Mouse (Mus musculus) intestine, embryonic 15.5 days (tissue): ENCODE data around the gene Aco2. TPM values are rescaled to one million over a fixed set of nuclear protein-coding genes. Genes with fewer than 3 reads are reported as not detected.

ENCODE experiments used
- ATAC-seq: fragments of 200-750 bp; cut with Nextera tagmentation; 2 replicates; pipeline ENCODE4 v1.8.0; 2017; ENCODE audit warnings: moderate TSS enrichment, moderate library complexity
- H3K27ac ChIP-seq: fragments of 300-500 bp; sonication (generic); 2 replicates; pipeline ENCODE4 v1.5.1; 2015; ENCODE audit warnings: mild to moderate bottlenecking, inconsistent platforms
- H3K27me3 ChIP-seq: fragments of 300-500 bp; sonication (generic); replicated peaks from 2 replicates; pipeline ENCODE4 v1.6.1; 2015; ENCODE audit warnings: inconsistent platforms
- H3K36me3 ChIP-seq: fragments of 300-500 bp; sonication (generic); 2 replicates; pipeline ENCODE4 v1.6.1; 2015; ENCODE audit warnings: inconsistent platforms
- H3K4me1 ChIP-seq: fragments of 300-500 bp; sonication (generic); replicated peaks from 2 replicates; pipeline ENCODE4 v1.6.1; 2015; ENCODE audit warnings: inconsistent platforms
- H3K4me2 ChIP-seq: fragments of 300-500 bp; sonication (generic); replicated peaks from 2 replicates; pipeline ENCODE4 v1.6.1; 2015; ENCODE audit warnings: mild to moderate bottlenecking, inconsistent platforms
- H3K4me3 ChIP-seq: fragments of 300-500 bp; sonication (generic); replicated peaks from 2 replicates; pipeline ENCODE4 v1.5.1; 2015; ENCODE audit warnings: inconsistent platforms
- H3K9ac ChIP-seq: fragments of 300-500 bp; sonication (generic); 2 replicates; pipeline ENCODE4 v1.6.1; 2015; ENCODE audit warnings: inconsistent platforms
- H3K9me3 ChIP-seq: fragments of 300-500 bp; sonication (generic); 2 replicates; pipeline ENCODE4 v1.6.1; 2016; ENCODE audit warnings: inconsistent platforms
- WGBS: fragments of 180-500 bp; shearing (Covaris S2); methylation state at CpG from one replicate; pipeline ENCODE4 v1.1.7; 2015; 5-methylcytosine and 5-hydroxymethylcytosine counted together
- polyA plus RNA-seq: library from polyadenylated mRNA; unstranded; fragments of >200 nt; fragmentation: Nextera tagmentation; extraction: Ambion mirVana; gene quantifications from 2 replicates; pipeline ENCODE4 v1.2.1, GENCODE M21; 2015

Aco2 gene
- polyA plus RNA-seq, 1 experiment from 2014 or later, result 227 TPM

DNA sequence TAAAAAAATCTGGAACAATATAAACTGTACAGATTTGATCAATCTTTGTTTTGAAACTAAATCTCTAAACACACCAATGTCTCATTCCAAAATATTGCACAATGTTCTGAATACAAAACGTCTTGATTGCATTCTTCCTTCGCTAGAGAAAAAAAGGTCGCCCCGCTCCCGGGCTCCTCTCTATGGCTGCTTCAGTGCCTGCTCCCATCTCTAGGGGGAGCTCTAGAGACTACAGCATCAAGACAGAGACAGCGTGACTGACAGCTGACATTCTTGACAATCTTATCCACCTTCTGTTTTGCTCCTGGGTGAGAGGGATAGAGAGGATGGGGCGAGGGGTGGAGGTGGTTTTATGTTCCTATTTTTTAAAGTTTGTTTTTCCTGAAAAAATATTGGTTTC, 23.8 kb upstream of the Aco2 start:
- ATAC-seq, result no peak
- WGBS, result 43% methylated on average over 7 of the region's 7 CpGs

DNA sequence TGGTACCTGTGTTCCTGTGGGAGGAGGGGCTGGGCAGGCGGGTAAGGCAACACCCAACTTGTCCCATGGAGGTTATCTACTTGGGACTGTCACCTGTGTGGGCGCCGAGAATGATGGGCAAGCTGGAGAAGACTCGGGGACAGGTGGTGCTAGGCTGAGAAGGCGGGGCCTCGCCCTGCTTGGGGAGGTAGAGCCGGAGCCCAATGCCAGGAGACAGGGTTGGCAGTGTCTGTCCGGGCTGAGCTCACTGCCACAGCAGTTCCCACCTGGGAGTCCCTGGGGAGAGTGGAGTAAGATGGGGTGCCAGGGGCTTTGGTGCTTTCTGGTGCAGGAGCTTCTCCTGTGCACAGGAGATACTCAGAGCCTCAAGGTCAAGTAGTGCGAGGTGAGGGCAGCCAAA, 23.0 kb upstream of the Aco2 start:
- ATAC-seq, result no peak

More for the DNA sequence above, 23.8 kb upstream of the Aco2 start:
- Histone ChIP-seq H3K9ac (no peak overlapping the region), H3K4me2 (no peak overlapping the region), H3K4me3 (no peak overlapping the region), H3K9me3 (no peaks in the 10 kb centered on the region), H3K27ac (no peak overlapping the region), H3K27me3 (no peaks in the 10 kb centered on the region), H3K4me1 (no peaks in the 10 kb centered on the region; the same call in 1 of the 2 replicates), H3K36me3 (peaks cover 32% of the 10 kb centered on the region)

DNA sequence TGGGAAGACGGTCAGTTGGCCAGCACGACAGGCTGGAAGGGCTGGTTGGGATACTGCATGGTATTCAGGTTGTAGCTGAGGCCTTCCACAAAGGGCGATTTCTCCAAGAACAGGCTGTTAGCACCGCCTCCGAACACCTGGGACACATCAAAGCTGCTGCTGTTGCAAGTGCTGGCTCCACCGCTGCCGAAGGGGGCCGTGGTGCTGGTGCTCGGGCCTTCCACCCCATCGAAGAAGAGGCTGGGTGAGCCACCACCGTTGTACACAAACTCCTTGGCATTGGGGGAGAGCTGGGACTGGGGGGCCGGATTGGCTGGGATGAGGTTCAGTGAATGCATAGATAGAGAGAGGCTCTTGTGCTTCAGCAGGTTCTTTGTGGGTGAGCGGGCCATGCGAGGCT, 21.4 kb upstream of the Aco2 start:
- Histone ChIP-seq H3K9ac (no peak overlapping the region), H3K27me3 (no peaks in the 10 kb centered on the region), H3K36me3 (peaks cover 38% of the 10 kb centered on the region), H3K9me3 (no peaks in the 10 kb centered on the region), H3K4me3 (no peak overlapping the region), H3K4me1 (peaks cover 9% of the 10 kb centered on the region; the same call in 1 of the 2 replicates), H3K4me2 (no peak overlapping the region), H3K27ac (no peak overlapping the region)
- 77% methylated on average over 14 of the region's 14 CpGs for WGBS
- ATAC-seq, result no peak

More for the DNA sequence above, 23.0 kb upstream of the Aco2 start:
- H3K27me3 ChIP-seq, result no peaks in the 10 kb centered on the region
- H3K4me1 ChIP-seq, result peaks cover 4% of the 10 kb centered on the region; the same call in 1 of the 2 replicates
- no peak overlapping the region for H3K4me3 ChIP-seq
- peaks cover 38% of the 10 kb centered on the region for H3K36me3 ChIP-seq
- WGBS, result 83% methylated on average over 9 of the region's 9 CpGs
- H3K9me3 ChIP-seq, result no peaks in the 10 kb centered on the region
- H3K27ac ChIP-seq, result no peak overlapping the region
- no peak overlapping the region for H3K9ac ChIP-seq
- H3K4me2 ChIP-seq, result no peak overlapping the region

DNA sequence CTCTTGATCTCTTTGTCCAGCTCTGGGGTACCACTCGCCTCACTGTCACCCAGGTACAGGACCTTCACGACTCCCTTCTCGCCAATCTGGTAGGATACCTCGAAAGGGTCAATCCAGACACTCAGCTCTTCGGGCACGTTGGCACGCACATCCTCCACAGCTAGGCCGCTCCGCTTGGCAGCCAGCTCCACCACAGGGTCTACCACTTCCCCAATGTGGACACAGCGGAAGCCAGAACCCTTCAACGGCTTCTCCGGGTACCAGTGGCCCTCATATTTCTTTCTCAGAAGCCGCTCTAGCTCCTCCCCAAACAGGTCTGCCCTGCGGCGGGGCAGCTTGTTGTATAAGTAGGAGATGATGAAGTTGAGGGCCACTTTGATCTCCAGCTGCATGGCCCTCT, 20.7 kb upstream of the Aco2 start:
- H3K9ac ChIP-seq, result no peak overlapping the region
- H3K27ac ChIP-seq, result no peak overlapping the region
- no peak overlapping the region for H3K4me3 ChIP-seq
- H3K36me3 ChIP-seq, result peaks cover 38% of the 10 kb centered on the region
- peaks cover 11% of the 10 kb centered on the region; the same call in 1 of the 2 replicates for H3K4me1 ChIP-seq
- 94% methylated on average over 15 of the region's 15 CpGs for WGBS
- no peaks in the 10 kb centered on the region for H3K9me3 ChIP-seq
- ATAC-seq, result no peak
- H3K27me3 ChIP-seq, result no peaks in the 10 kb centered on the region
- no peak overlapping the region for H3K4me2 ChIP-seq

DNA sequence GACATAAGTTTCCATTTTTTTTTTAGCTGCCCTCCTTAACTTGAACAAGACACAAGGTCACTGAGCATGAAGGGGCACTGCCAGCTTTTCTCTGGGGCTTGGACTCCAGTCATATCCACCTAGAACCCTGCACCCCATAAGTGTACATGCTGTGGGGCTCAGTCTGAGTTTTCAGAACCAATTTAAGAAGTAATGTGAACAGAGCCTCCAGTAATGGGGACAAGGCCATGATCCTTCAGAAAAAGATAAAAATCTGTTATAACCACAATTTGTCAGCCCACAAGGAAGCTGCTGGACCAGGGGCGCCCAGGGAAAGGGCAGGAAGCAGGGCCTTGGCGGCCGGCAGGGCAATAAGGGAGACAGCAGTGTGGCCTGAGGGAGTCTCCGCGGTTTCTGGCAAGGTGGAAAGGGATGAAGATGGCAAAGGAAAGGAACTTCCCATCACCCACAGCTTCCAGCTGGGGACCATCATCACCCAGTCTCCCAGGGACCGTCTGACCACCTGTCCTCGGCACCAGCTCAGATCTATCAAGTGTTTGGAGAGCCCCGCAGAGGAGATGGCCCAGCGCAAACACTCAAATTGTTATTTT, 19.6 kb upstream of the Aco2 start:
- H3K27me3 ChIP-seq, result no peaks in the 10 kb centered on the region
- no peak overlapping the region for H3K4me3 ChIP-seq
- H3K4me2 ChIP-seq, result no peak overlapping the region
- no peak overlapping the region for H3K27ac ChIP-seq
- no peak overlapping the region for H3K9ac ChIP-seq
- ATAC-seq, result no peak
- 80% methylated on average over 9 of the region's 9 CpGs for WGBS
- no peaks in the 10 kb centered on the region for H3K9me3 ChIP-seq
- peaks cover 11% of the 10 kb centered on the region; the same call in 1 of the 2 replicates for H3K4me1 ChIP-seq
- H3K36me3 ChIP-seq, result peaks cover 38% of the 10 kb centered on the region

DNA sequence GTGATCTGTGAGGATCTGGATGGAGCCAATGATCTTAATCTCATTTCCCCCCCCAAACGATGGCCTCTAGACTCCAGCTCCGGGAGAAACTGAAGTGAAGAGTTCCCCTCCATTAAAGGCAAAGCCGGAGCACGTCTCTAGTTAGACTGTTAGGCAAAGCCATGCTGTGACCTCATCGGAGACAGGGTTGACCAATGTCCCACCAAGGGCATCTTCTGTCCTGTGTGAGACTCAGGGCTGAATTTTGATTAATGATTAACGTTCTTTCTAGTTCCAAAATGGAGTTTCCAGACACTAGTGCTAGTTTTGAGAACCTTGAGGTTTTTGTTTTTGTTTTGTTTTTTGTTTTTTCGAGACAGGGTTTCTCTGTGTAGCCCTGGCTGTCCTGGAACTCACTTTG, 19.0 kb upstream of the Aco2 start:
- Histone ChIP-seq H3K4me1 (peaks cover 11% of the 10 kb centered on the region; the same call in 1 of the 2 replicates), H3K9me3 (no peaks in the 10 kb centered on the region), H3K4me3 (no peak overlapping the region), H3K9ac (no peak overlapping the region), H3K27me3 (no peaks in the 10 kb centered on the region), H3K4me2 (no peak overlapping the region), H3K36me3 (peaks cover 38% of the 10 kb centered on the region), H3K27ac (no peak overlapping the region)
- no peak for ATAC-seq
- WGBS, result 77% methylated on average over 7 of the region's 7 CpGs

DNA sequence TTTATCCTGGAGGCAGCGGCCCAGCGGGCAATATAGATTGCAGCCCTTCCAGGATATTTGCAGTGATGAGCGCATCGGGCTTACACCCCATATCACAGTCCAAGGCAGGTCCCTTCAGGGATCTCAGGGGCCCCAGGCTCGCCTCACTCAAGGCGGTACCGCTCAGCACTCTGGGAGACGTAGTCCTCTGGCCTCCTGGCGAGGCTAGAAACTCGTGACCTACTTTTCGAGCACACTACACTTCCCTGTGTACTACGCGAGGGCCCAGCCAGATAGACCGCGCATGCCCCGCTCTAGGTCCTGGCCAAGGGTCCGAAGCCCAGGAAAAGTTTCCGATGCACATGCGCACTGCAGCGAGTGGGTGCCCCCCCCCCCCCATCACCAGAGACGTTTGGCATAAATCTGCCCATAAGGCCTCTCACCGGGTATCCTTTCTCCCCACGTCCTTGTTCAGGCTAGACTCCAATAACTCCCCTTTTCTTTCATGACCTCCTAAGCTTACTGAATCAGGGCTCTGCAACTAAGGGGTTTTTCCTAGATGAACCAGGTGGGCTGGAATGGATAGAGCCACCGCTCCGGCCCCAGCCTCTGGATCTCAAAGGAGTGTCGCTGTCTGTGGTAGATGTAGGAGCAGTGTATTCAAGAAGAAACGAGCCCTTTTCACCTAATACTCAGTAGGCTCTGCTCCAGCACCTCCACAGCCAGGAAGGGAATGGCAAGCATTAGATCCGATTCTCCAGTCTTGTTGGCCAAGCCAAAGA, 15.9 kb upstream of the Aco2 start:
- under 1% methylated on average over 28 of the region's 28 CpGs for WGBS
- H3K9ac ChIP-seq, result peak overlapping the region; percentile 92
- H3K36me3 ChIP-seq, result peaks cover 19% of the 10 kb centered on the region
- H3K9me3 ChIP-seq, result no peaks in the 10 kb centered on the region
- H3K4me3 ChIP-seq, result peak overlapping the region; percentile 91
- peaks cover 16% of the 10 kb centered on the region; the same call in 1 of the 2 replicates for H3K4me1 ChIP-seq
- no peaks in the 10 kb centered on the region for H3K27me3 ChIP-seq
- peak; percentile 92 for ATAC-seq
- peak overlapping the region; percentile 86 for H3K4me2 ChIP-seq
- peak overlapping the region; percentile 88 for H3K27ac ChIP-seq

DNA sequence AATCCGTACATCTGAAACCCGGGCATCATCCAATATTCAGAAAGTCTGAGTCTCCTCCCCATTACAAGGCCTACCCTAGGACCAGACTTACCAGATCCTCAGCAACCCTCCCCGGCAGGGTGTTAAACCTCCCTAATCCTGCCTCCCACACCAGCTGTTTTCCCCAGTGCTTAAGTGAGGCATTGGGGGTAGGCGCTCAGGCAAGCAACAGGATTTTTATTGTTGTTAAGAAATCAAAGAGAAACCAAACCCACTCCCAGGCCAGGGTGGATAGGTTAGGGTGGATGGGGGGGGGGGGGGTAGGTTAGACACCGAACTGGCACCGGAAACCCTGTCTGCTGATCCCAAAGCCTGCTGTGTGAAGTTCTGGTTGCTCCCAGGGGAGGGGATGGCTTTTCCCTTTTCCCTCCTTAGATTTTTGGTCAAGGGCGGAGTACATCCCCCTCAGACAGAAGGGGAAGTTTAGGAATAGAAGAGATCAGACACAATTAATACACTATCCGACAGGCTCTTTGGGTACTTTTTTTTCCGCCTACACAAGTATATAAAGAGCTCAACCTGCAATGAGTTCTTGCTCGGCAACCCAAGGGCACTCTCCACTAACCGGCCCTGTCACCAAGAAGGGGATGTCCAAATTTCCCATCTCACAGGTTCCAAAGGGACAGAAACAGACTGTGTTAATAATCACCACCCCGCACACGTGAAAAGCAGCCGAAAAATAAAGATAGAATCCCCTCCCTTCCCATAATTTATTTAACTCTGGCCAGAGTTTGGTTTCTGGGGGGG, 15.0 kb upstream of the Aco2 start:
- no peak for ATAC-seq
- WGBS, result 1% methylated on average over 14 of the region's 14 CpGs

DNA sequence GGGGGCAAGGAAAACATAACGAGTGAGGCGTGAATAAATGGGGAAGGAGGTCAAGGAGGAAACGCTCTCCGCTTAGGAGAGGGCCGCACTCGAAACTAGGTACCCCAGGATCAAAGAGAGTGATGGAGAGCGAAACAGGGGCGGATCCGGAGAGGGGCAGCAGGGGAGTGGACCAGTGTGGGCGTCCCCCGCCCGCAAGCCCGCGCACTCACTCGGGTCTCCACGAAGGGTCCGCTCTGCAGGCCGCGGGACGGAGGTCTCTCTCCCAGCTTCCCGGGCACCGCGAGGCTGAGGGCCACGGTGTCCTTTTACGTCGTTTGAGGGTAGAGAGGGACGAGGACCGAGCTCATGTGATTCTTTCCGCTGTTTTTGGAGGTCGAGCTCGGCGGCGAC, 14.4 kb upstream of the Aco2 start:
- peak overlapping the region; percentile 92 for H3K9ac ChIP-seq
- no peaks in the 10 kb centered on the region for H3K27me3 ChIP-seq
- peaks cover 16% of the 10 kb centered on the region; the same call in 1 of the 2 replicates for H3K4me1 ChIP-seq
- peak overlapping the region; percentile 86 for H3K4me2 ChIP-seq
- H3K9me3 ChIP-seq, result no peaks in the 10 kb centered on the region
- under 1% methylated on average over 33 of the region's 33 CpGs for WGBS
- H3K4me3 ChIP-seq, result peak overlapping the region; percentile 91
- H3K36me3 ChIP-seq, result peaks cover 5% of the 10 kb centered on the region; the same call in 1 of the 2 replicates
- H3K27ac ChIP-seq, result peak overlapping the region; percentile 88
- no peak for ATAC-seq

More for the DNA sequence above, 15.0 kb upstream of the Aco2 start:
- H3K4me2 ChIP-seq, result peak overlapping the region; percentile 86
- peaks cover 10% of the 10 kb centered on the region for H3K36me3 ChIP-seq
- peaks cover 16% of the 10 kb centered on the region; the same call in 1 of the 2 replicates for H3K4me1 ChIP-seq
- no peaks in the 10 kb centered on the region for H3K27me3 ChIP-seq
- H3K9ac ChIP-seq, result peak overlapping the region; percentile 92
- peak overlapping the region; percentile 88 for H3K27ac ChIP-seq
- H3K9me3 ChIP-seq, result no peaks in the 10 kb centered on the region
- H3K4me3 ChIP-seq, result peak overlapping the region; percentile 91

DNA sequence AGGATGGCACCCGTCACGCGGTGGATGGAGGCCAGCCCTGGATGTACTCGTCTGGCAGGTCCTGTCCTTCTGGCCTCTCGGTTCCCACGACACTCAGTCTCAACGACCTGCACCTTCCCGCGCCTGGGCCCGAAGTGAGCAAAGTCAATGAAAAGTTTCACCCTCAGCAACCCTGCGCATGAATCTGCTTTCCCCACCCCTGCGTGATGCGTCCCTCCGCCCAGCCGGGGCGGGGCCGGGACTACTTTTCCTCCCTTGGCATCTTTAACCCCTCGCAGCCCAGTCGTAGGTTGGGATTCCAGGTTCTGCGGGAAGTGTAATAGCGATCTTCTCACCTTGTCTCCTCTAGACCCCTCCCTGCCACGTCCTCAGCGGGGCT, 14.0 kb upstream of the Aco2 start:
- WGBS, result under 1% methylated on average over 23 of the region's 23 CpGs
- Histone ChIP-seq H3K27ac (peak overlapping the region; percentile 95), H3K4me3 (peak overlapping the region; percentile 91), H3K4me1 (peaks cover 16% of the 10 kb centered on the region; the same call in 1 of the 2 replicates), H3K9ac (peak overlapping the region; percentile 92), H3K4me2 (peak overlapping the region; percentile 86), H3K9me3 (no peaks in the 10 kb centered on the region), H3K36me3 (peaks cover 5% of the 10 kb centered on the region; the same call in 1 of the 2 replicates), H3K27me3 (no peaks in the 10 kb centered on the region)
- peak; percentile 37 for ATAC-seq

DNA sequence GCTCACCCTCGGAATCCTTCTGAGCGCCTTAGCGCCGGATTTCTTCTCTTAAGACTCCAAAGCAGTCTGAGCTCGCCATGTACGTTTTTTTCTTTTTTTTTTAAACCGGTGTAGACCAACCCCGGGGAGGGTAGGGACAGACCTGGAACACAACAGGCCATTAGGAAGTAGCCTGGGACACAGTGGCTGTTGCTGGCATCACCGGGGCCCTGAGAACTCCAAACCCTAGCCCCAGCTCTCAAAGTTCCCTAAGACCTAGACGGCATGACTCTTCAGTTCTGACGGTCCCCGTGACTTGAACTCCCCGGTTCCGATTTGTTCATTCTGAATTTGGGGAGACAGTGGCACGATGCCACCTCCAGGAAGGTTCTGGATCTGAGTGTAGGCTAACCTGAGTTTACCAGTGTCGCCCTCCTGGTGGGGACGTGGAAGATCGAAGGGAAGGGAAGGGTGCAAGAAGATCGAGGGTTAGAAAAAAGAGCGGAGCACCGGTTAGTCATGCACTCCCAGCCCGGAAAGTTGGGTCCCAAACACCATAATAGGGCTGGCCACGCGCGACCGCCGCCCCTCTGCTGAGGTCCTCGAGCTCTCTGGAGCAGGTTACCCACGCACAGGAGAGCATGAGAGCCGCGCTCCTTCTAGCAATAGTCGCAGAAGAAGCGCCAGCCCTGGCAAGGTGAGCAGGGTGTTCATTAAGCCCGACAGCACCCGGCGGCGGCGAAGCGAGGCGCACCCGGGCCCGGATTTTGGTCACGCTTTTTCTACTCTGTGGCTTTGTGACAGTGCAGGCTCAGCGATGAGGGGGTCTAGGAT, 13.4 kb upstream of the Aco2 start, which contains the start of gene Tob2:
Gene Tob2, minus strand, starts transcription at position 280 of the 813 bp plus-strand sequence.
- Histone ChIP-seq H3K4me3 (peak within 1 kb of the TSS; percentile 91), H3K9ac (peak within 1 kb of the TSS; percentile 92), H3K4me2 (peak within 1 kb of the TSS; percentile 86), H3K9me3 (no peaks in the 10 kb centered on the region), H3K27ac (peak within 1 kb of the TSS; percentile 95), H3K4me1 (peaks cover 14% of the 10 kb centered on the region; the same call in 1 of the 2 replicates), H3K36me3 (peaks cover 4% of the 10 kb centered on the region; the same call in 1 of the 2 replicates), H3K27me3 (no peaks in the 10 kb centered on the region)
- ATAC-seq, result peak; percentile 9
- WGBS, result under 1% methylated on average over 44 of the region's 44 CpGs
